Mouse (Mus musculus): ENCODE data around the gene Myo1g. TPM values are rescaled to one million over a fixed set of nuclear protein-coding genes. Genes with fewer than 3 reads are reported as not detected.

Gene Myo1g
- total and polyA plus RNA-seq, 2 experiments from 2014 or later: 0.75 to 0.90 TPM

DNA sequence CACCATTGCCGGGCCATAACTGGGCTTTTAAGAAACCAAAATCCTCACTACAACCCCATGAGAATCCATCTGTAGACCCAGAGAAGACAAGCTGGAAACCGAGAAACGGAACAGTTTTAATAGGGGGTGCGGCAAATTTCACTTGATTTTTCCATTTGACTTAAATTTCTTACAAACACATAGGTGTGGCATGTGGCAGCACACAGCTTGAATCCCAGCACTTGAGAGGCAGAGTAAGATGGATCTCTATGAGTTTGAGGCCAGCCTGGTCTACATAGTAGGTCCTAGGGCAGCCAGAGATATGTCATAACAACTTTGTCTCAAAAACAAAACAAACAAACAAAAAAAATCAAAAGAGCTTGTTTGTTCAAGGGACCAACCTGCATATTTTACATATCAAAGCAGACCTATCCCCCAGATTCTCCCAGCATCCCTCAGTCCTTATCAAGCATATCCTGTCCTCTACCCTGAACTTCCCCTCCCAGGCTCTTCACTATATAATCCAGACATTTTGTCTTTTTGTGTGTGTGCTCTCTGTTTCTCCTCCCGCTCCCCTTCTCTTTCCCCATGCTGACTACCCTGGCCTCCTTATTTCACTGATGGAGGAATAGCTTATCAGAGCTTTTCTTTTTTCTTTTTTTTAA, 32.6 kb downstream of the Myo1g start:
- Histone ChIP-seq H3K4me3 (ENCODE audit: low read depth, low read length) (no peak overlapping the region), H3K4me2 (ENCODE audit: low read depth) (no peak overlapping the region), H3K4me1 (ENCODE audit: insufficient read depth) (no peaks in the 10 kb centered on the region), H3K27me3 (ENCODE audit: insufficient read depth, low read length) (no peaks in the 10 kb centered on the region), H3K36me3 (ENCODE audit: insufficient read depth) (no peaks in the 10 kb centered on the region), H3K9ac (no peak overlapping the region), H3K9me3 (ENCODE audit: low read length) (no peaks in the 10 kb centered on the region), H3K27ac (ENCODE audit: low read depth, low read length) (no peak overlapping the region)
- 96% methylated on average over 5 of the region's 5 CpGs for WGBS
- TF ChIP-seq CTCF (IDR thresholded peaks at IDR 0.05; ENCODE audit: low read depth): no peak
- no peak for DNase-seq
- no peak for ATAC-seq

DNA sequence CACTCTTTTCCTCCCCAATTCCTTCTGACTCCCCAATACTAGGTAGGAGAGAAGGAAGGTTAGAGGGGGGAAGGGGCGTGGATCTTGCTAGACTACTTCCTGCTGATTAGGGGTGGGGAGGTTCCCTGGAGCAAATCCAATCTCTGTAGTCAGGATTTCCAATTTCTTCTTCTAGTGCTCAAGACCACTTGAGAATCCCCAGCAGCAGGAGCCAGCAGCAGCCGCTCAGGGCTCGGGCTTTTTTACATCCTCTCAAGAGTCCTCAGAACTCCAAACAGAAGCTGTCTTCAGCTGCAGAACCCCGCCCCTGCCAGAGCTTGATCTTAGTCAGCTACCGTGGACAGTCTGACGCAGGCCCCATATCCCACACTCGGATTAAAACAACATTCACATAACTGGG, 33.3 kb downstream of the Myo1g start:
- ATAC-seq (no peak), DNase-seq (no peak)
- Histone ChIP-seq H3K4me2 (ENCODE audit: low read depth) (no peak overlapping the region), H3K27me3 (ENCODE audit: insufficient read depth, low read length) (no peaks in the 10 kb centered on the region), H3K9ac (no peak overlapping the region), H3K36me3 (ENCODE audit: insufficient read depth) (no peaks in the 10 kb centered on the region), H3K4me1 (ENCODE audit: insufficient read depth) (no peaks in the 10 kb centered on the region), H3K27ac (ENCODE audit: low read depth, low read length) (no peak overlapping the region), H3K4me3 (ENCODE audit: low read depth, low read length) (no peak overlapping the region), H3K9me3 (ENCODE audit: low read length) (no peaks in the 10 kb centered on the region)
- no peak for TF ChIP-seq CTCF (IDR thresholded peaks at IDR 0.05; ENCODE audit: low read depth)
- WGBS: 51% methylated on average over 7 of the region's 7 CpGs

DNA sequence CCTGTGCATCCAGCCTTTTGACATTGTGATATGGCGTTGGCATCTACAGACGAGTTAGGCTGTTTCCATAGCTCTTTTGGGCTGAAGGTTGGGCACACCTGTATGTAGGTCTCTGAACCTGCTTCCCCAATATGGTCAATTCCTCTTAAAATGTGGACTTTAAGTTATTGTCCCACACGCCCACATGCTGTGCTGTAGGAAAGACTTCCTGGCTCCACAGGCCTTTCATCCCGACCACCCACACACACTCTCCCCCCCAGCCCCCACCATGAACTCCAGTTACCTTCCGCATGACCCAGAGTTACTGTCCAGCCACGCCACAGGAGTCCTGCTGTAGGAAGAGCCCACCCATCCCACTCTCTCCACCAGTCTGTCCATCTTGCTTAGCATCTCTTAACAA, 33.8 kb downstream of the Myo1g start:
- Histone ChIP-seq H3K4me3 (ENCODE audit: low read depth, low read length) (no peak overlapping the region), H3K36me3 (ENCODE audit: insufficient read depth) (no peaks in the 10 kb centered on the region), H3K9ac (no peak overlapping the region), H3K4me2 (ENCODE audit: low read depth) (no peak overlapping the region), H3K27me3 (ENCODE audit: insufficient read depth, low read length) (no peaks in the 10 kb centered on the region), H3K4me1 (ENCODE audit: insufficient read depth) (no peaks in the 10 kb centered on the region), H3K27ac (ENCODE audit: low read depth, low read length) (no peak overlapping the region), H3K9me3 (ENCODE audit: low read length) (no peaks in the 10 kb centered on the region)
- ATAC-seq: no peak
- no peak for DNase-seq
- no peak for TF ChIP-seq CTCF (IDR thresholded peaks at IDR 0.05; ENCODE audit: low read depth)
- WGBS: 70% methylated on average over 6 of the region's 6 CpGs

DNA sequence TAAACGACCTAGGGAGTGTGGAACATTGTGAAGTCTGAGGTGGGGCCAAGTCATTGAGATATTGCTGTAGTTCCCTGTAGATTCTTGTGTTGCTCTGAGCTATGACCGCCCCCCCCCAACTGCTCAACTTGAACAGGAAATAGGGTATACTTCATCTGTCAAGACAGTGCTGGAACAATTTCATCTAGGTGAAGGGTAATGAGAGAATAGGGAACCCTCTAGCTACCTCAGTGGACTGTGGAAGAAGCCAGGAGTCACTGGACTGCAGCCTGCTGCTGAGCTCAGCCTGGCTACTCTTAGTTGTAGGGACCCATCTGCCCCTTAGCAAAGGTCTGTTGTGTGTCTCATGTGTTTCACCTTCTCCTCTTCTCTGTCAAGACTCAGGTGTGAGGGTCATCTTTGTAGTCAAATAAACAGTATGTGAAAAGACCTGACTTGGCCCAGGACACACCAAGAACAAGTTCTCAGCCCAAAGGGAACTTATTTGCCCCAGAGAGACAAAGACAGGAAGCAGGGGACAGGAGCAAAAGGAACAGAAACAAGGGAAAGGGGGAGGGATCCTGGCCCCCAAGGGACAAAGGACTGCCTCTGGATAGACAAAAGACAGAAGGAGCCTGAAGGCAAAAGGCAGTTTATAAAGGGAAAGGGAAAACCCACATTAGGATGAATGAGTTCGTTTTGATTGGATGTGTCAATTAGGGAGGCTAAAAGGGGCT, 36.4 kb downstream of the Myo1g start:
- H3K9me3 ChIP-seq (ENCODE audit: low read length): no peaks in the 10 kb centered on the region
- no peak overlapping the region for H3K4me2 ChIP-seq (ENCODE audit: low read depth)
- H3K4me1 ChIP-seq (ENCODE audit: insufficient read depth): no peaks in the 10 kb centered on the region
- no peak overlapping the region for H3K27ac ChIP-seq (ENCODE audit: low read depth, low read length)
- no peak for TF ChIP-seq CTCF (IDR thresholded peaks at IDR 0.05; ENCODE audit: low read depth)
- H3K27me3 ChIP-seq (ENCODE audit: insufficient read depth, low read length): no peaks in the 10 kb centered on the region
- H3K4me3 ChIP-seq (ENCODE audit: low read depth, low read length): no peak overlapping the region
- no peak overlapping the region for H3K9ac ChIP-seq
- DNase-seq (no peak), ATAC-seq (no peak)
- no peaks in the 10 kb centered on the region for H3K36me3 ChIP-seq (ENCODE audit: insufficient read depth)
- WGBS: 54% methylated on average over 3 of the region's 3 CpGs

DNA sequence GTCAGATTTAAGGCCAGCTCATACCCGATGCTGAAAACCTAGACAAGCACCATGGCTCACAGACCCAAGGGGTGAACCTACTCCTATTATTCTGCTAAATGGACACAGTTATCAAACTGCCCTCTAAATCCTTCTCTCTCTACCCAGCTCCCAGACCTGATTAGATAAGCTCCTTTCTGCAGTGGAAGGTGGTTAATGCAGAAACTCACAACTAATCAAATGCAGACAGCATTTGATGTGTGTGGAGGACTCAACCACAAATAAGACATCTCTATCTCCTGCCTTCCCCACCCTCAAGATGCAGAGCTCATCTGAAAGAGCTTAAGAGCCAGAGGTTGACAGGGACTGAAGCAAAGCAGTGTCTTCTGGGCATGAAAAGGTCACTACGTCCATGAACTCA, 37.7 kb downstream of the Myo1g start:
- WGBS: 91% methylated on average over 2 of the region's 2 CpGs
- Histone ChIP-seq H3K27ac (ENCODE audit: low read depth, low read length) (no peak overlapping the region), H3K27me3 (ENCODE audit: insufficient read depth, low read length) (no peaks in the 10 kb centered on the region), H3K9ac (no peak overlapping the region), H3K36me3 (ENCODE audit: insufficient read depth) (no peaks in the 10 kb centered on the region), H3K4me1 (ENCODE audit: insufficient read depth) (no peaks in the 10 kb centered on the region), H3K4me2 (ENCODE audit: low read depth) (no peak overlapping the region), H3K9me3 (ENCODE audit: low read length) (no peaks in the 10 kb centered on the region), H3K4me3 (ENCODE audit: low read depth, low read length) (no peak overlapping the region)
- ATAC-seq (no peak), DNase-seq (no peak)
- no peak for TF ChIP-seq CTCF (IDR thresholded peaks at IDR 0.05; ENCODE audit: low read depth)

DNA sequence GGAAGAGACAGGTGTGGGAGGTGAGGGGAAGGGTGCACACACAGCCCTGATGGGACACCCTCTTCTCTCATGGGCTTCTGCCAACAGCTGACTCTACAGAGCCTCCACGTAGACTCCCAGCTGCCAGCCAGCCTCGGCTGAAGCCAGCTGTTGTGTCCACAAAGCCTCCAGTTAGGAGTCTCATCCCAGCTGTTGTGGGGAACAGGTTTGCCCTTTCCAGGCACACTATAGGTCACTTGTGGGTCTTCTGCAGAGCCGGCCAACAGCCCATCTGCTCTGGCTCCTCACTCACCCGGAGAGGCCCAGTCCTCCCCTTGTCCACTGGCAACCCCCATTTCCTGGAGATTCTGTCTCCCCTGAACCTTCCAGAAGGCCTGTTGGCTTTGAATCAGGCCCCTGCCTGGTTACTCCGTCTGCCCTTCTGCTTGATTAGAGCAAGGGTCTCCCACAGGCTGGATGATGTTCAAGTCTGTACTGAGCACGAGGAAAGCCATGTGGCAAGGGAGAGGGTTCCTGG, 39.0 kb downstream of the Myo1g start:
- no peaks in the 10 kb centered on the region for H3K9me3 ChIP-seq (ENCODE audit: low read length)
- no peak overlapping the region for H3K9ac ChIP-seq
- ATAC-seq (no peak), DNase-seq (no peak)
- H3K4me3 ChIP-seq (ENCODE audit: low read depth, low read length): no peak overlapping the region
- TF ChIP-seq CTCF (IDR thresholded peaks at IDR 0.05; ENCODE audit: low read depth): no peak
- no peak overlapping the region for H3K27ac ChIP-seq (ENCODE audit: low read depth, low read length)
- no peak overlapping the region for H3K4me2 ChIP-seq (ENCODE audit: low read depth)
- H3K27me3 ChIP-seq (ENCODE audit: insufficient read depth, low read length): no peaks in the 10 kb centered on the region
- H3K4me1 ChIP-seq (ENCODE audit: insufficient read depth): no peaks in the 10 kb centered on the region
- no peaks in the 10 kb centered on the region for H3K36me3 ChIP-seq (ENCODE audit: insufficient read depth)
- WGBS: 66% methylated on average over 6 of the region's 6 CpGs

DNA sequence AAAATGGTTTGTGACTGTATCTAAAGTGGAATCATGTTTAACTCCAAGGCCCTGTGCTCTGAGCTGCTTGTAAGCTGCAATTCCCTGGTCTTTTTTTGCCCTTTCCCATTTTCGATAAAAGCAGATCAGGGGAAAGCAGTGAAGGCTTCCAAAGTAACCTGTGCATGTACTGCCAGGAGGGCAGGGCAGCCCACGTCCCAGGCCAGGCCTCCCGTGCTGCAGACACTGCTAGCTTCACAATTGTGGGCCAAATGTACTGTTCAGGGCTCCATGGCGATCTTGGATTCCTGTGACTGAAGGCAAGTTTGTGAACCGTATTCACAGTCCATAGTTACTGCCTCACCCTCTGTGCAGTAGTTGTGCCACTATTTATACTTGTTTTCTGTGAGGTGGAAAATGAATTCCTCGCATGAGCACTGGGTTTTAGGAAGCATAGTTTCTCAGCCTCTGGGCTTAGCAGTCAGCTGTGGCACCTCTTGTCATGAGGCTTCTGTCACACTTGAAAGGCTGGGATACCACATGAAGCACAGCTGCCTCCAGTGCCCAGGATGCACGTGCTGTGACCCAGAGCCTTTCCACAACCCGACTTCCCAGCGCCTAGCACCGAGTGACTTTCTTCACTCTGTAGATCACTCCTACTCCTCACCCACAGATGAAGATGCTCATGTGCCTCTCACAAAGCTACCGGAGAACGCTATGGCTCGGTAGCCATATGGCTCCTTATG, 39.9 kb downstream of the Myo1g start:
- H3K27me3 ChIP-seq (ENCODE audit: insufficient read depth, low read length): no peaks in the 10 kb centered on the region
- no peak for DNase-seq
- WGBS: 84% methylated on average over 13 of the region's 13 CpGs
- no peak for TF ChIP-seq CTCF (IDR thresholded peaks at IDR 0.05; ENCODE audit: low read depth)
- H3K9ac ChIP-seq: no peak overlapping the region
- H3K4me3 ChIP-seq (ENCODE audit: low read depth, low read length): no peak overlapping the region
- H3K36me3 ChIP-seq (ENCODE audit: insufficient read depth): no peaks in the 10 kb centered on the region
- H3K9me3 ChIP-seq (ENCODE audit: low read length): no peaks in the 10 kb centered on the region
- no peak overlapping the region for H3K4me2 ChIP-seq (ENCODE audit: low read depth)
- H3K4me1 ChIP-seq (ENCODE audit: insufficient read depth): no peaks in the 10 kb centered on the region
- no peak for ATAC-seq
- no peak overlapping the region for H3K27ac ChIP-seq (ENCODE audit: low read depth, low read length)
